Mouse (Mus musculus) left cerebral cortex, adult 11 months (tissue): ENCODE results near the gene Ihh.
A peak's percentile ranks its signal among the peaks of the same experiment; 100 is the strongest.

Source experiments
- DNase-seq: peaks from one replicate; pipeline ENCODE4 v3.0.0; 2022; ENCODE audit warnings: low spot score

Gene Ihh

DNA sequence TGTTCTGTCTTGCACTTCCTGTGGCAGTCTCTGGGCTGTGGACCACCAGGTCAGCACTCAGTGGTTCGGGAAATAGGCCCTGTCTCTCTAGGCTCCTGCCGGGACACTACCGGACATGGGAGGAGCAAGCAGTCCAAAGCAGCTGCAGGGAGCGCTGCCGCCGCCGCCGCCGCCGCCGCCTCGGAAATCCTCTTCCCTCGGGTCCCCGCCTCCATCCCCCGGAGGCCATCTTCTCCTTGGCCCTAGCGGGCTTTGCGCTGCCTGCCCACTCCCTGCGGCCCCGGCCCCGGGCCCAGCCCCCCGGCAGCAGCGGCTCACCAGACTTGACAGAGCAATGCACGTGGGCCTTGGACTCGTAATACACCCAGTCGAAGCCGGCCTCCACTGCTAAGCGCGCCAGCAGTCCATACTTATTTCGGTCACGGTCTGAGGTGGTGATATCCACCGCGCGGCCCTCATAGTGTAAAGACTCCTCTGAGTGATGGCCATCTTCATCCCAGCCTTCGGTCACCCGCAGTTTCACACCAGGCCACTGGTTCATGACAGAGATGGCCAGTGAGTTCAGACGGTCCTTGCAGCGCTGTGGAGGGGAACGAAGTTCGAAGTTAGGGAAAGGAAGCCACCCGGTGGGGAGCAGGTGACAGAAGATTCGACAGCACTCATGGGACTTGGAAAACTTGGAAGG, 3.3 kb downstream of the Ihh start:
- no peak for DNase-seq

DNA sequence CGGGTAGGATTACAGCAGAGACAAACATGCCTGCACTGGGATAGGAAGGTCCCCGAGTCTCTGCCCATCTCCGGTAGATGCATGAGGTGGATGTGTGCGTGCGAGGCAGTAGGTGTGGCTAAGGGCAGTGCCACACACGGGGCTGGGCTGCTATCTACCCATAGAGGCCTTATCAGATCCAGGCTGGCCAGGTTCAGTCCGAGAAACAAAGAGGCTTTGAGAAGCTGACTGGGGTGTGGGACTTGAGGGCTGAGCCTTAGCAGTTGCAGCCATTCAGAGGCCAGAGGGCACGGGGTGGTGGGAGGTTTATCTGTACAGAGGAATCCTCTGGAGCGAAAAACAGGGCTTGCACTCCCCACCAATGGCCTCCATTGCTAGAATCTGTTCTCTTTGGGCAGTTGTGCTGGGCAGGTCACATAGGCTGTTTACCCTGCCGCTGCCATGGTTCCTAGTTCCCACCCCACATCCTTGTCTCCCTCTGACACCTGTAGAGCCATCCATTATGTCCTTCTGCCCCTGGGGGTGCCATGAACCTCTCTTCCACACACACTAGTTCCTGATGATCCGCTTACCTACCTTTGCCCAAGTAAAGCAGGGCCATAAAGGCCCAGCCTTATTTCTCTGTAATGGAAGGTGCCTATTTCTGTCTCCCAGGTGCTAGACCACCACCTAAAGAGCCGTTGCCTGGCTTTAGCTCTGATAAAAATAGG, 9.7 kb downstream of the Ihh start:
- no peak for DNase-seq

DNA sequence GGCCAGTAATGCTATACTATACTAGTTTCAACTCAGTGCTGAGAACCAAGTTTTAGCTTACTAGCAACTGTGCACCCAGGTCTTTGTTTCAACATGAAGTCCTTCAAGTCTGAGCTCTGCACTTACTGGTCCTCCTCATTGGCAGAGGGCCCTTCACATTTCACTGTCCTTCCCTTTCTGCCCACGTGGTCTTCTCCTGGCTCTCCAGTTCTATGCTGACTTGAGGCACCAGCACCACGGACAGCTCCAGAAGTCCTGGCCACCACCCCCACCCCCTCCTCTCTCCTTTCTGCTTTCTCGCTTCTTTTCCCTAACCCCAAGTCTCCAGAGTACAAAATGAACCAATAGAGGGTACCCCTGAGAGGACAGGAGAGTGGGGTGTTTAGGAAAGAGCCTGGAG, 11.7 kb downstream of the Ihh start:
- no peak for DNase-seq

DNA sequence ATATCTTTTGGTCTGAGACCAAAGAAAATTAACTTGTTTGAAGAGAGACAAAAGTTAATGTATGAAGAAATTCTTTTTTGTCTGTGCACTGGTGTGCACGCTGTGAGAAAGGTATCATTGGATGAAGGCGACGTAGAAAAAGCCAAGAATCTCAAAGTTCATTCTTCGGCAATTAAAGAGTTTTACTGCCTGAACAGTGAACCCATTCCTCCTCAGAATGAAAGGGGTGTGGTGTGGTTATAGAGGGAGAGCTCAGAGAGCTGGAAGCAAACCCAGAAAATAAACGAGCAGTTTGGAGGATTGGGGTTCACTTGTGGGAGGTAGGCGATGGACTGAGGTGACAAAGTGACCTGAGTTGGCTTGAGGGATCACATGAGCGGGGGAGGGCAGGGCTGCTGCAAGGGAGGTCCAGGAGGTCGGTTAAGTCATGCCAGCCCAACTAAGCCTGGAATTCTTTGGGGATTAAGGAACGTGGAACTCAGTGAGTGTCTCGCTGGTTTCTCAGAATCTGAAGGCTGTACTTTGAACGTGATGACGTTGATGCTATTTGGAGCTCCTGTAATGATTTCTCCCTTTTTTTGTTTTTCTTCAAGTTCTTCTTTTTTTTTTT, 15.1 kb downstream of the Ihh start:
- DNase-seq = no peak

DNA sequence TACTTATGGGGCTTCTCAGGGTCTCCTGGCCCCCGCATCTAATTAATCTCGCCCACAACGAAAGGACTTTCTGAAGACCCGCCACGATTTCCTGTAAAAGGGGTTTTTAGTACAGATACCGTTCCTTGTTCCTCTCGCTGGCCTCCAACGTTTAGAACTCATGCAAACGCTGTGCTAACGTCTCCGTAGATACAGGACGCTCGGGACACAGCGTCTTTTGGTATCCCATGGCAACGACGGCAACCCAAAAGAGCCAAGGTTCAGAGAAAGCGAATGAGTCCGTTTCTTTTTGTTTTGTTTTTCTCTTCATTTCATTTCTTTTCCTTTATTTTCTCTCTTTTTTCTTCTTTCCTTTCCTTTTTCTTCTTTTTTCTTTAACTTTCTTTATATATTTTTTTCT, 16.1 kb downstream of the Ihh start, which contains the start of gene Cfap65:
Cfap65 (minus strand) TSS at position 198 of the 400 bp plus-strand sequence.
- DNase-seq = peak; percentile 29

DNA sequence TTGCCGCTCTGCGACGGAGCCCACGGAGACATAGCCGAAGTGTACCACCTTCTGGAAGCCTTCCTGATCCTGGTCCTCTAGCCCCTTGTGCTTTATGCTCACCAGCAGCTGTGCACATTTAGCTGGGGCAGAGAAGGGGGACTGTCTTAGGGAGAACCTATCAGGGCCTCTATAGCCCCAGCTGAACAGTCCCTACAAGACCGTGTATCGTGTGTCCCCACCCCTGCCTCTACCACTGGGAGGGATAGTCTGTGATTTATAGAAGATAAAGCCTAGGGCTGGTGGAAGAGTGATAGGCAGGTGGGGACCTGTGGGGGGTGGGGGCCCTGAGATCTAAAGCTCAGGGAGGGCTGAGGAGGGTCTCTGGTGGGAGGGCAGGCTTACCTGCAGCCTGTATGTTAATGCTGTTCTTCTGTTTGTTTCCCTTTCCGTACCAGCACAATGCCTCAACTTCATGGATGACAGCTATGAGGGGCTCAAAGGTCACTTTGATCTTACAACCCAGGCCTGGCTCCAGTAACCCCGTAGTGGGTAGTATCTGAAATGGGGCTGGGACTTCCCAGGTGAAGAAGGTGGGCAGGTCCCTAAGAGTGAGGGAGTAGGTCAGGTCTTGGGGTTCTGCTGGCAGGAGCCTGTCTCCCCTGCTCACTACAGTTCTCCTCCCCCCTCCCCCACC, 23.7 kb downstream of the Ihh start:
- DNase-seq = no peak

DNA sequence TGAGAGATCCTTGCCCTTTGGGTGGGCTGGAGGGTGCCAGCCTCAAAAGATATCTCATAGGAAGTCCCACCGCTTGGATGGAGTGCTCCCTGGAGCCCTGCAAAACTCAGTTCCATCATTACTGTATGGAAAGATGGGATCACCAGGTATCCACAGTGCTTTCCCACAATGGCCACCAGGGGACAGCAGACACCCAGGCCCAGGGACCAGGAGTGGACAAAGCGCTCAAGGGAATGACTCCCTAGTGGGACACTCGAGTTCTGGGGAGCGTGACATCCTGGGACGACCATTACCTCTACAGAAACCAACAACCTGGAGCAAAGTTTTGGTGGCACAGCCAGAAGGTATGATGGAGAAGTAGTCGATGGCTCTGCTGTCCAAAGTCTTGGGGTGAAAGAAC, 24.8 kb downstream of the Ihh start:
- peak; percentile 16 for DNase-seq

DNA sequence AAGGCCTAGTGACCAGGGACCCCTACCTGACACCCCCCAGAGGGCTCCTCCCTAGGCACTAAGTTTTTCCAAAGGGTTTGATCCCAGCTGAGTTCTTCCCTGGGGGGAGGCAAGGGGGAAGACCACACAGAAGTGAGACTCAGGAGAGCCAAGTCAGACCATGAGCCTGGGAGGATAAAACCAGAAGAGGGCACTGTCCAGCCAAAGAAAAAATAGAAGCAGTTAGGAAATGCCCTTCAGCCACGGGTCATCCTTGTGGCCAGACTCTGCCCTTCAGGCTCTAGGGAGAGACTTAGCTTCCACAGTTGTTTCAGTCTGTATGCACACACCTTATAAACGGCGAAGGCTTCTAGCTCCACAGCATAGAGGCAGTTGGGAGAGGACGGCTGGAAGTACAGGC, 27.0 kb downstream of the Ihh start:
- DNase-seq = no peak

DNA sequence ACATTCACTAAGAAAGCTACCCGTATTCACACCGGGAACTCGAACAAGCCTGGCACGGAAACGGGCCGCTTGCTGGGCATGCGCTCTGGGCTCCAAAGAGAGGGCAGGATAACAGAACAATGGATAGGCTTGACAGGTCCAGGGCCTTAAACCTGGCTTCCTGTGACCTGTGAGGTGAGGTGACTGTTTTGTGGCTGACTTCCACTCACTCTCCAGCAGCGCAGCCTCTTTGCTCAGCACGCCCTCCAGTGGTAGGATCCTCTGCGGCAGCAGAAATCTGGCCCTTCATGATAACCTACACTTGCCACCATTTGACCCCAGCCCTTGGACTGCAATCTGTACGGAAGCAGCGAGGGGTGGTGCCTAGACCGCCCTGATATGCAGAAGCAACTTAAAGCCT, 35.8 kb downstream of the Ihh start:
- DNase-seq = no peak

DNA sequence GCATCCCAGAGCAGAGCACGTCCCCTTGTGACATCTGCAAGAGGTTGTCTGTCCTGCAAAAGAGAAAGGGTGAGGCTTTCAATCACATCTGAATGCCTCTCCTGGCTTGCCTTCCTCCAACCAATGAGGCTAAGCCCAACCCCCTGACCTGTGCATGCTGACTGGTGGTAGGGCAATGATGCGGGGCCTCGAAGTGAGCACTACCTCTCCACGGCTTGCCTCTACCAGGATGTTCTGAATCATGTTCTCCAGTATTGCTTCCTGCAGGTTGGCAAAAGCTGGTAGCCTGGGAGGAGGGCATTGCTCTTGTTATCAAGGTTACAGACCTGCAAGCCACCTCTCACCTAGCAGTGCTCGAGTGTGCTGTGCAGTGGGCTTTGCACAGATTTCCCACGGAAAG, 49.3 kb downstream of the Ihh start:
- no peak for DNase-seq

DNA sequence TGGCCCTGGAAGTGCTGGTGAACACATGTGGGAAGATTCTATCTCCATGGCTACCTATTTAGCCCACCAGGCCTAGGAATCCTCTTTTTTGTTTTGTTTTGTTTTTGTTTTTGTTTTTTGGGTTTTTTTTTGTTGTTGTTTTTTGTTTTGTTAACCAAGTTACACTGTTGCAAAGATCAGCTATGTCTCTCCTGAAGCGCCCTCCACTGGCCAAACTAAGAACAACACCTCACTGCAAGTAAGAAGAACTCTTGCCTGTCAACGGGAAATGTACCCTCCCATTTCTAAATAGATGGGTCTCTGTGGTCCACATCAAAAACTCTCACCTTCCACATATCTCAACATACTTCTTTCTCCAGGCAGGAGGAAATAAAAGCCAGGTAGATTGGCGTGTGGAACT, 49.8 kb downstream of the Ihh start:
- no peak for DNase-seq

DNA sequence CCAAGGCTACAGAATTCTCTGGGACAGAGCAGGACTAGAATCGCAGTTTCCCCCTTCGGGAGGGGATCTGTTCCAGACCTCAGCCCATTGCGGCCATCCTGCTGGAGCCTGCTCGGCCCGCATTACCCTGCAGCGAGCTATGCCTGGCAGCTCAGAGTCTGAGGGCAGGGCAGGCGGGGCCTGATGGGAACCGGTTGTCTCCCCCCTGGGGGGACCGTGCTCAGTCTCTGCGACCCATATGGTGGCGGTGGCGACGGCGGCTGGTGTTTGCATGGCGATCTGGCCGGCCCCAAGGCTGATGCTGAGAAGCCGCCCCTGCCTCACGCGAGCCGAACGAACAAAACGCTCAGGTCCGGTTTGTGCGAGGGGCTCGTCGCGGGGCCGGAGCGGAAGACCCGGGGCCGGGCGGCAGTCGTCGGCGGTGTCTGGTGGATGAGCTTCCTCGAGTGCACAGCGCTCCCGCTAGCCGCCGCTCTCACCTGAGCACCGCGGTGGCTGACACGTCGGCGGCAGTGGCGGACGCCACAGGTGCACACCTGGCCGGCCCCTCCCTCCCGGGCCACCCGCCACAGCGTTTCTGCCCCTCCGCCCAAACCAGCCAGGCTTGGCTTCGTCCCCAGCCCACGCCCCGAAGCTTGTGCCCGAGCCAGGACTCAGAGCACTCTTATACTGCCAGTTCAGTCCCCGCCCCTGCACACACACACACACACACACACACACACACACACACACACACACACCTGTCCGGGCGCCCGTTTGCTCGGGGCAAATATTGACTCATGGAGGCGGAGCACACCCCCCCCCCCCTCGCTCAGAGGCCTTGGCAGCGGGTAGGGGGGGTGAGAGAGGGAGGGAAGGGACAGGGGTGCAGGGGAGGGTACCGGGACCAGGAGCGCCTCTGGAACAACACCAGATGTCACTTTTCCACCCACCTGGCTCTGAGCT, 50.9 kb downstream of the Ihh start:
- no peak for DNase-seq

DNA sequence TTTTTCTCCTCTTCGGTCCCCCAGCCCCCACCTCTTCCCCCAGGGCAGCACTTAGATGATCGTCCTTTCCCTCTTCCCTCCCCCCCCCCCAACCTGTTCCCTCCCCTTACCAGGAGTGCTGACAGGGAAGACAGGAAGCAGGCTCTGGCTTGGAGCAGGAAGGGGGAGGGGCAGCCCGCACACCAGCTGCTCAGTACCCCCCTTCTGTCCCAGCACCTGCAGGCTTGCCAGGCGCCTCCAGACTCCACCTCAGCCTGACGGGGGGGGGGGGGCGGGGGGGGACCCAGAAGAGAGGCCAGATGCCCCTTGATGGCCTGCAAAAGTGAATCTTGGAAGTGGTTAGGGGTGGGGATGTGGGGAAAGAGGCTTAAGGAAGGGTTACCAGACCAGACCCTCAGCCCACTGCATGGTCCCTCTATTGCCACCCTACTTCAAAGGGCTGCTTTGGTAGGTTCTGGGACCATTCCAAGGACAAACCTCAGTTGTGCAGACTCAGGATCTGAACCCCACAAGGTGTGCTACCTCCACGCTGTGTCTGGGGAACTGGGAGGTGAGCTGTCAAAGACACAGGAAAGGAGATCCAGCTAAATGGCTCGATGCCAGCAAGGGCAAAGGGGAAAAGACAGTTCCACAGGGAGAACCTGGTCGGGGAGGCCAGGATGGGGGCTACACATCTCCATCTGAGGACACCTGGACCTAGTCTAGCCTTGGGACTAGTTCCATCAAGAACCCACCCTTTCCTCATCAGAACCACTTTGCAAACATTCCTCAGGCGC, 52.6 kb downstream of the Ihh start:
- DNase-seq = no peak

DNA sequence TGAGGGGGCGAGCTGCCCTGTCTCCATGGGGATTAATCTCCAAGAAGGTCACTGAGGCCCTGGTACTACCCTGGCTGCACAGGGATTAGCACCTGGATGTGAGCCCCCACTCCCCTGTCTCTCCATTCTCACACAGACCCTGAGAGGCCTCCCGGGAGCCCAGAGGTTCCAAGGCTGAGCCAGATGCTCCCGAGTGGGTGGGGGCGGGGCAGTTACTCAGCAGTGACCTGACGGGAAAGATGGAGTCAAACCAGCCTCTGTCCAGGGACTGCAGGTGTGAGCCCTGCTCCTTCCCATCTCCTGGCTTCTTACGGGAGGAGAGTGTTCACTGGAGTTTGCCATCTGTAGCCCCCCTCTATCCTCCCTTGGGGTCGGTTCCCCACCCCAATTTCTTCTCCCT, 53.5 kb downstream of the Ihh start:
- DNase-seq = no peak
